Mouse (Mus musculus): ENCODE results near the gene Frmd8.

Frmd8 gene

DNA sequence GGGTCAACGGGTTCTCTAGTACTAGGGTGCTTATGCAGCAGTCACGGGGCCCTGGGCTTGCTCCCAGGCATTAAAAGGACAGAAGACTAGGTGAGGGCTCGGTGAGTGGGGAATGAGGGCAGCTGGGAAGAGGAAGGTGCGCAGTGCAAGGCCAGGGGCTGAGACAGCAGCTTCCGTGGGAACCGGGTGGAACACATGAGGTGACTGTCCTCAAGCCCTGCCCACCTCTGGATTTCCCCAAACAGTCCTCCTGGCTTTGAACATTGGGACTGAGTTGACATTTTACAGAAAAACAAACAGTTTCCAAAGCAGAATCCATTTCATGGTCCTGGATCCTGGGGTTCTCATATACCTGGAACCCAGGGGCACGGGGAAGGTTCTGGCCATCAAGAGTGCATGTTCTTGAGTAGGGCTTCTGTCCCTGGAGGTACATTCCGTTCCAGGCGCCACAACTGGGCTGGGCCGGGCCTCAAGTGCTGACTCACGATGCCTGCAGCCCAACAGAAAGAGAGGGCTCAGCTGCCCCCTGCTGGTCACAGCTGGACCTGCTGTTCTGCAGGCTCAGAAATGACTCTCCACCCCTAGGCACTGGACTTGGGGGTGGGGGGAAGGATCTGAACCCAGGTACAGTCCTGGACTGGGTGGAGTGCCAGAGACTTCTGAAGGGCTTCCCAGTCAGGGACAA is 25.1 kb downstream of the Frmd8 start:
- peak; percentile 98 for DNase-seq (ENCODE audit: low read depth, low spot score)

DNA sequence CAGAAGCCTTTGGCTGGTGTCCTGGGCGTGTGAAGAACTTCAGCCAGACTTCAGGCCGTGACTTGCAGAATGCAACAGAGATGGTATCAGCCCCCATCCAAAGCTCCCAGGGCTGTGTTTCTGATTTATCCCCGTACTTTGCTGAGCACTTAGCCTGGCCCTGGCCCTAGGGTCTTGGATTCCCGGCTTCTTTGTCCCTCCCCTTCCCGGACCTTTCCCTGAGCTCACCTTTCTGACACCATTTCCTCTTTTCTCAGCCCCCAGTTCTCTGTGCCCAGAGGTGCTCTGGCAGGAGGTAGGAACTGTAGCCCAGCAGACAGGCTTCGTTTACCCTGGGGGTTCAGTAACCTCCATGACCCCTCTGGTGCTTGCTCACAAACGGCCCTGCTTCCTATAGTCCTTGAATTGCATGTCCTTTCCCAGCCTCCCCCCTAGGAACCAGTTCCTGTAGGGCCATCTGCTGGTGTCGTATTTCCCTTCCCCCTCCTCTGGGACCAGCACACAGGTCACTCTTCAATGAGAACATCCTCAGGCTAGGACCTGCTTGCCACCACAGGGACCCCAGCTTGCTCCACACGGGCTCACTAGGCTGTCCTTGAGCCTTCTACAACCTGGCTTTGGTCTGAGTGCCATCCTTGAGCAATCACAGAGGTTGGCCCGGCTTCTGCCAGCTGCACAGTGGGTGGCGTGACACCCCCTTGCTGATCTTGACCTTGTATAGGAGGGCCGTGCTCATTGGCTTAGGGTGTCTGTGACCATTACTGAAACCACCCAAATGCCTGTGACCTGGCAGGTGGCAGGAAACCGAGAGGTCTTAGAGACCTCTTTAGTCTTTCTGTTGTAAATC is 26.0 kb downstream of the Frmd8 start:
- DNase-seq (ENCODE audit: low read depth, low spot score) = peak; percentile 90

DNA sequence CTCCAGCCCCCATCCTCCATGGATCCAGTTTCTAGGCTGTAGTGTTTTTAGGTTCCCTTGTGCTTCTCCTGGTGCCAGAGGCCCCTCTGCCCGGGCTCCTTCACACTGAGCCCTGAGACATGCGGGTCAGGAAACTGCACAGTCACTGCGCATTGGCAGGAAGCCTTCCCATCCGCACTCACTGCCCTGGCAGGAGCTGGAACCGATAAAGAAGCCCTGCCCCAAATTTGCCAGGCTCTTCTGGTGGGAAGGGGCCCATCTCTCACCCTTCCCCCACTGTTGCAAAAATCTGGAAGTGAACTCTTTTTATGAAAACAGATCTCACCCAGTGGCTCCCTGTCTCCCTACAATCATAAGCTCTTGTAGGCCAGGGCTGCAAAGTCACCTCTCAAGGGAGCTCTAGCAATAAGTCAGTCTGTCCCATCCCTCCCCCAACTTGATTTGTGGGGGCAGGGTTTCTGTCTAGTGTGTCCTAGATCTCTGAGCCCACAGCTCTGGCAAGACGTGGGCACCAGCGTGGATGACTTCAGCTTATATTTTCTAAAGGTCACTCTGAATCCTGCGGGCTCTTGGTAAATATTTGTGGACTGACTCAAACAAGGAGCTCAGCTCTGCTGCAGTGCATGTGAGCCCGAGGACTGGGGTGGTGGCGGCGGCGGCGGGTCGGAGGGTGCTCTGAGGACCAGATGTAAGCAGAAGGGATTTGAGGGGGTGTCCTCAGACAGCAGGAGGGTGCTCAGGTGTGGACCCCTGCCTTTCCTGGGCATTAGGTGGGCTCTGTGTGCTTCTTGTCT is 26.8 kb downstream of the Frmd8 start:
- peak; percentile 94 for DNase-seq (ENCODE audit: low read depth, low spot score)

DNA sequence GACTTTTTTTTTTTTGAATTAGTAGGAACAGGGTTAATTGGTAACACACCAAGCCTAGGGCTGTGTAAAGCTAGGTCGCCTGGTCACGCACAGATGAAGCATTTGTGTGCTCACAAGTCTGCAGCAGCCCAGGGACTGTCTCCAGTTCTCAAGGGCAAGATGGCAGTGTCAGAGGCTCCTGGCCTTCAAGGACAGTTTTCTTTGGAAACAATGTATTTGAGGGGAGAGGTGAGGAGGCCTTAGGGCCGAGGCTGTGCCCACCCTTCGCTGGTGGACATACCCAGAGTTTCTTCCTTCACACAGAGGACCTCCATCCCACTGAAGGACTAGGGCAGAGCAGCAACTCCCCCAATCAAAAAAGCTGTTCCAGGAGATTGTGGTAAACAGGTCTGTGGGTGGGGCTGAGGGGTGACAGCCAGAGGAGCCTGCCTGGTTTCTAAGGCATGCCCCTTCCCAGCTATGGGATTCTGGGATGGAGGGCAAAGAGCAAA is 27.7 kb downstream of the Frmd8 start:
- peak; percentile 65 for DNase-seq (ENCODE audit: low read depth, low spot score)

DNA sequence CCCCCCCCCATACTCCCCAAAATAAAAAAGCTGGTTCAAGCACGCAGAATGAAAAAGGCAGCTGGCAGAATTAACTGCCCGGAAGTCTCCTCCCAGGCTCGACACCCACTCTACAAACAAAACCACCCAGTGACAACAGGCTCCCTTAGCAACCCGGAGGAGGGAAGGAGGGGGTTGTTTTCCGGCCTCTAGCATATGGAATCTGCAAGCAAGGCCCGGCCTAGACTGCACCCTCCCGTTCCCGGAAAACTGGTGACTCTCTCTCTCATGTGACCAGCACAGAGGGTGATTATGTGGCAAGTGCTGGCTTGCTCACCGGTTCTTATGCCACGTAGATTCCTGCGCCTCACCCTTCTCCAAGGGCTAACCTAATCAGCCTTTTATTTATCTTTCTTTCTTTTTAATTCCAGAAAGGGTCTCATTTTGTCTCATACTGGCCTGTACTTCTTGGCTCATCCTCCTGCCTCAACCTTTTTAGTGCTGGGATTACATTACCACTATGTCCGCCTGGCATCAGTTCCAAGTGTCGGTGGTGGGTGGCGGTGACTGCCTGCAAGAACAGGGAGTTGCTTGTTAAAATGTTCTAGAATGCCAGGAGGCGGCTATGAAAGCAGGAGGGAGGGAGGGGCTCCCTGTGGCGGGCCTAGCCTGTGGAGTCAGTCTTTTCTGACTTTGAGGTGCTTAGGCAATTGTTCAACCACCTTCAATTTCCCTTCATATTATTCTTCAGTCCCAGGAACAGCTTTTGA is 28.3 kb downstream of the Frmd8 start:
- DNase-seq (ENCODE audit: low read depth, low spot score) = peak; percentile 99

DNA sequence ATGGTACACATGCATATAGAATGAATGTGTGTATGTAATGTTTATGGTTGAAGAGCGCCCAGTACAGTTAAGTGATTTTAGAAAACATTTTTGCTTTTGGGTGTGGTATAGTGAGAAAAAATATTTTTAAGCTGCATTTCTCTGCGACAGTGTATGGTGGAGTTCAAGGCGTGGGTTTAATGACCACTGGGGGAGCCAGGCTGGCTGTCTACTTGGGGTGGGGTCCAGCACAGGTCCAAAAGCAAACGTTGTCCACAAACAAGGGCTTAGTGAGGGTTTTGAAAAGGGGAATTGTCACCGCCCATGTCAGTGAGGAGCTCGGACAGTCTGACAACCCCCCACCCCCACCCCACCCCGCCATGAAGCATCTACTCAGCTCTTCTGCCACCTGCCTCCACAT is 28.9 kb downstream of the Frmd8 start:
- no peak for DNase-seq (ENCODE audit: low read depth, low spot score)

DNA sequence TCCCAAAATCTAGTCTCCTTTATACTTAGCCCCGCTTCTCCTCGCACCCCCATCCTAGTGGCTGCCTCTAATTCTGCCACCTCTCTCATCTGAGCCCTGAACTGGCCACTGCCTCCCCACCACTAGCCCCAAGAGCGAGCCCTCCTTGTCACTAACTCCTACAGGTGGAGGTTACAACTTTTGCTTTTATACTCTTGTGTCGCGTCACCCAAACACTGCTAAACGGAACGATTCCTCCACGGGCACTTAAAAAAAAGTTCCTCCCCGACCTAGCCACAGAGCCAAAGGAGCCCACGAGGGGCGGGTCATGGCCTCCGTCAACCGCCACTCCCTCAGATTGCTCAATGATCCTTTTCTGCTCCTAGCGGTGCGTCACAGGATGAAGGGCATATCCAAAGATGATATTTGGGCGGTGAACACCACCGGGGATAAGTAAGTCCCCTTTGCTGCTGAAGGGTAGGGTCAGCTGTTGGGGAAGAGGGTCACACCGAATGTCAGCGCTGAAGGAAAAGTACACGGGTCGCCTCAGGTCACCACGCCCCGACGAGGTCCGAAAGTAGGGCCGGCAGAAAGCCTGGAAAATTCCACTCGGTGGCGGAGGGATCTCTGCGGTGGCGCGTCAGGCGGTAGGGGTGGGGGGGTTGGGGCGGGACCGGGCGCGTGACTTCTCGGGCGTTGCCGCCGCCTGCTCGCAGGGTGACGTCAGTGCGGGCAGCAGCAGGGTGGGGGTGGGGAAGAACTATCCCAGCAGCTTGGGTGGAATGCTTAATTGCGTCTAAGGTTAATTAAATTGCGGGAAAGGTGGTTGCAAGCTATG is 29.5 kb downstream of the Frmd8 start:
- peak; percentile 99 for DNase-seq (ENCODE audit: low read depth, low spot score)

DNA sequence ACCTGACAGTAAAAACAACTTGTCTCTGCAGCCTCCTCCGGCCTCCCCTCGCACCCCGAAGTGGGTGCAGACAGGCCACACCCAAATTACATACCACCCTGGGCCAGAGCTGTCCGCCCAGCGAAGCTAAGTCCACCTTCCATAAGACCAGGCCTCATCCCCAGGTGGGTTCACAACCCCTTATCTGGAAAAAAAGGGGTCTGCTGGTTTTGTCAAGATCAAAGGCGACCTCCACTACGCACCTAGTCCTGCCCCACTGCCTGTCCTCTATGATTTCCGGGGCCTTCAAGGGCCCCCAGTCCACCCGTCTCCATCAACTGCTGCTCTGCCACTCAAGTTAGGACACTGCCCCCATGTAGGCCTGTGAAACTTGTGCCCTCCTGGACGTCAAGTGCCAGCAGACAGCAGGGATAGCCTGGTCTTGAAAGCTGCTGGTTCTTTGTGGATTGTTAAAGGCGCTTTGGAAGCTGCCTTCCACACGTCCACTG is 30.2 kb downstream of the Frmd8 start:
- no peak for DNase-seq (ENCODE audit: low read depth, low spot score)

DNA sequence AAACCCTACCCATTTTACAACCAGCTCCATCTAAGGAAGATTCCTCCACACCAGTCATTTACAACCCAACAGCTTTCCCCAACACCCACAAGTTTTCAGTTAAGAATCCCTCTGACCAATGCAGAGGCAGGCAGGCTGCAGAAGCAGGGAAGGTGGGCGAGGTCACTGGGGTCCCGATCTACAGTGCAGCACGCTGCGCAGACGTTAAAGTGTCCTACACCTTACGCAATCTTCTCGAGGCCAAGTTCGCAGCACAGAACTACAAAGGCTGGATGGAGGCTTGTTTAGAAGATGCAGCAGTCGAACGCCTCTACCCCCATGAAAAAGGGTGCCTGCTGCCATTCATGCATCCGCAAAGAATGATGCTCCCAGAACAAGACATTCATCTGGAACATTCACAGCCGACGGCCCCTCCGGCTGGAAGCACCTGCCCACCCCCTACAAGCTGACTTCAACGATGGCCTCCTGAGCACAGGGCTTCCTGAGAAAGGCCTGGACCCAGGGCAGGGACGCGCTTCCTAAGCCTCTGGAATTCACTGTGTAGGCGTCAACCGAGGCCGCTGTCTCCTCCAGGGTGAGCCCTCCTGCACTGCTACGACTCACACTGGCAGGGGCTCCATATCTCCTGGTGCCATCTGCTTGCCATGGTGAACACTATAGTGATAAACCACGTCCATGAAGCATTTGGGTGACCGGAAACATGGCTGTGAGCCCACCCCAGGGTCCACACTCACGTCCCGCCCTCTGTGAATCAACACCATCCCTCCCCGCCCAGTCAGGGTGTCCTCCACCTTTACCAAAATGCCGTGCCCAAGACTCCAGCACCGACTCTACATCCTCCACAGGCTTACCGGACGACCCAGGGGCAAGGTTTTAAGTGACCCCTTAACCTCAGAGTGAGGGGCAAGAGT is 31.0 kb downstream of the Frmd8 start:
- DNase-seq (ENCODE audit: low read depth, low spot score) = peak; percentile 67

DNA sequence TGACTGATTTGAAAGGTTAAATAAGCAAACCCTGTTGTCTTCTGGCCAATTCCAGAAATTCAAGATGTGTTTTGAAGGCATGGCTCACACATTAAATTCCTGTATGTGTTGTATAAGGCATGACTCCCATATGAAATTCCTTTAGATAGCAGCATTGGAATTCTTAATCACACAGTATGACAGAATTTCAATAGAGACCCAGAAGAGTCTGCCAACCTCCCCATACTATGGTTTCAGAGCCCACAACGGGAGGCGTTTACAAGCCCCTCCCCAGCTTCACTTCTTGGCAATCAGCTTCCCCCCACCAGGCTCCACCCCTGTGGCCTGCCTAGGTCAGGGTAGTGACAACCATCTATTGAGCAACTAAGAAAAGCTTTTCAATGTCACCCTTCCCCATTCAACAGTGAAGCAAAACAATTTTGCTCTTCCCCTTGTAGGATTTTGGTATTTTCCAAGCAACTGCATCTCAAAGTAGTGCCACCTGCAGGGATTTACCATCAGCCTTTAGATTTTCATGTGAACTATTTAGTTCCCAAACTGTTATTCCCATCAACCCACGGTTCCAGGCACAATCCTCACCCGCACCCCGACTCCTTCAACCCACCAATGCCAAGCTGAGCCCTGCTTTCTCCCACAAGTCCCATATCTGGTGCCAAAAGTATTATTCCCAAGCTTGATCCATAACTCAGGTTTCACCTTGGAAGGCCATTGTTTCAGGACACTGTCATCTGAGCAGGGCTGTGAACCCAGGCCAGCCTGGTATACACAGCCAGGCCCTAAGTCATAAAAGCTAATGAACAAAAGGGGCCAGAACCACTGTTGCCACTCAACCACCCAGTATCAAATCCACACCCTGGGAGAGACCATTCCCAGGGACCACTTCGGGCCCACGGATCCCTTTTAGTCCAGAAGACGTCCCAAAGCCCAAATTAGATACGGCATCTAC is 32.0 kb downstream of the Frmd8 start:
- peak; percentile 79 for DNase-seq (ENCODE audit: low read depth, low spot score)

DNA sequence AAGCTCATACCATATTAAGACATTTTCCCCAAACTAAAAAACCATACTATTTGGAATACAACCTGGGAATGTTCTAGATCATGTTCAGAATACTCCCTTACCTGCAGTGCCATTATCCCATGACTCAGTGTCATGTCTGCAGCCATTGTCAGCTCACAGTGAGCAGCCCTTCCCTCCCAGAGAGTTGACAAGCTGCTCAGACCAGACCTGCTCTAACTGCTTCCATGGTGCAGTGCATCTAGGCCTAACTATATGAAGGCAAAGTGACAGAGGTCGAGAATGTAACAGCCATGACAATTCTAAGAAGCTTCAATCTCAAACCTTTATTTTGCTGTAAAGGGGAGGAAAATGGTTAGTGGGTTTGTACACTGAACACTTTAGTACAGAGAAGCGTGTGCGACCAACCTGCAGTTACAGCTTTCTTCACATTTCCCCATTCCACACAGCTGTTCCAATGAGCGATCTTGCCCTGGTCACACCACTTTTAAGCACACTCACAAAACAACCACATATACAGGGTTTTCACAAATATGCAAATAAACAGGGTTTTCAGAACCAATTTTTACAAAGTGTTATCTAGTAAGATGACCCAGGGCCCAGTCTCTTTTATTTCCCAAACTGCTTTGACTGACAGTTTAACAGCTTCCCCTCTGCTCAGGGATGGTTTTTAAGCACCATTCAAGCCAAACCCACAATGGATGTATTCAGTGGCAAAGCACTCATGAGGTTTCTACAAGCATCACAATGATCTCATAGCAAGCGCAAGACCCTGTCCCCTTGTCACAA is 32.9 kb downstream of the Frmd8 start:
- peak; percentile 74 for DNase-seq (ENCODE audit: low read depth, low spot score)

DNA sequence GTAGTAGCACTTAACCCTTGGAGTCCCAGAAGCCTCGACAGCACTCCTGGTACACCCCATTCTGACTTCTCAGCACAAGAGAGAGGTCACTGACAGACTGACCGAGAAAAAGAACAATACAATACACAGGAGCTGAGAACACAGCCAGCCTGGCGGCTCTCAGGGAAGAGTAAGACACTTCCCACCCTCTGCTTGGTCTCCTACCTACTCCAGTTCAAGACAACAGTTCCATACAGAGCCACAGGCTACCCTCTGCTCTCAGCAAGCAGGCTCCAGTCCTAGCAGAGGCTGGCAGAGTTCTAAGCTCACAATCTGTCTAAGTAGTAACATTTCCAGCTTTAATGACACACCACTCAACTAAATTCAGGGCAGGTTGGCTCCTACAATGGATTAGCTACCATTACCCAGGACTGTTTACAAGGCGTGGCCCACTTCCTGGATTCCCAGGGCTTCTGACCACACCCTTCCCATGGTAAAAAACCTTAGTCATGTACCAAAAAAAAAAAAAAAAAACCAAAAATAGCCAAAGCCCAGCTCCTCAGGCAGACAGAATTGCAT is 33.6 kb downstream of the Frmd8 start:
- peak; percentile 80 for DNase-seq (ENCODE audit: low read depth, low spot score)

DNA sequence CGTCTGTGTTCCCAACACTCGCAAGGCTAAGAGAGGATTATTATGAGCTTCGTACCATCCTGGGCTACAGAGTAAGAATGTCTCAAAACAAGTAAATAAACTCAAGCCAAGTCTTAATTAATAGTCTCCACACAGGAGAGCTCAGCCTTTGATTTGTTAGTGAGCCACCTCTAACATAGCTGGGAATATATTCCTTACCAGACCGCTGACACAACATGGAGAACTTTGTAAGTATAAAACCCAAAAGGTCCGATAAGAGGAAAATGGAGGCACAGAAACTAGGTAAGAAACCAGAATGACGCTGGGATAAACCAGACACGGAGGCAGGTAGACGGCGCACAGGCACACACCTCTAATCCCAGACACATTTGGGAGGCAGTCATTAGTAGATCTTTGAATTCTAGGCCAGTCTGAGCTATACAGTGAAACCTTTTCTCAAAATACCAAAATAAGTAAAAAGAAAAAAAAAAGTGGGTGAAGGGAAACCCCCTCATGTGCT is 34.1 kb downstream of the Frmd8 start:
- DNase-seq (ENCODE audit: low read depth, low spot score) = no peak

DNA sequence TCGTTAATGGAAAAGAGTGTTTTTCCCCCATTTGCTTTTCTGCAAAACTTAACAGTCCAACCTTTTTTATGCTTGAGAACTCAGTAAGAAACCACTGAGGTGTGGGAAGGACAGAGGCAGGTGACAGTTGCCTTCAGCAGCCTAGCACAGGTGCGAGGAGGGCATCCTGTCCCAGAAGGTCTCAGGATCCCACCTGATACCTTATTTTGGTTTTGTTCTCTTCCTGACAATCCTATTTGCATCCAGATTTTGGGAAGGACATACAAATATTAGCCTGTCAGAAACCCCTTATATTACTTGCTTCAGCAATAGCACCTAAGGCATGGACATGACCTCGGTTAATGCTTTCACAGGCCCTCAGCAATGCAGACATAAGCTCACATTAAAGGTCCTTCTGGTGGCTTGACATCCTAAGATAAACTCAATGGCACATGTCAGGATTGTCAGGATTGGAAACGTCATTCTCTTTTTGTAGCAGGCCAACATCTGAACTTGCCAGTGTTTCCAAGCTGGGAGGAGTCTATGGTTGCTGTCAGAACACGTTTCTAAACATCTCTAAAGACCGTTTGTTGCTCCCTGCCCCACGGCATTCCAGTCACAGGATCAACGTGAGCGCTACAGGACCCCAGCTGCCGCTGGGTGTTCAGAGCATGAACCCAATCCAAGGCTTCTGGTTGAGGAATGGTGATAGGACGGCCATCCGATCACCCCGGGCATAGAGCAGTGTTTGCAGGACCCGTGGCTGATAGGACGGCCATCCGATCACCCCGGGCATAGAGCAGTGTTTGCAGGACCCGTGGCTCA is 34.8 kb downstream of the Frmd8 start:
- DNase-seq (ENCODE audit: low read depth, low spot score) = peak; percentile 65

DNA sequence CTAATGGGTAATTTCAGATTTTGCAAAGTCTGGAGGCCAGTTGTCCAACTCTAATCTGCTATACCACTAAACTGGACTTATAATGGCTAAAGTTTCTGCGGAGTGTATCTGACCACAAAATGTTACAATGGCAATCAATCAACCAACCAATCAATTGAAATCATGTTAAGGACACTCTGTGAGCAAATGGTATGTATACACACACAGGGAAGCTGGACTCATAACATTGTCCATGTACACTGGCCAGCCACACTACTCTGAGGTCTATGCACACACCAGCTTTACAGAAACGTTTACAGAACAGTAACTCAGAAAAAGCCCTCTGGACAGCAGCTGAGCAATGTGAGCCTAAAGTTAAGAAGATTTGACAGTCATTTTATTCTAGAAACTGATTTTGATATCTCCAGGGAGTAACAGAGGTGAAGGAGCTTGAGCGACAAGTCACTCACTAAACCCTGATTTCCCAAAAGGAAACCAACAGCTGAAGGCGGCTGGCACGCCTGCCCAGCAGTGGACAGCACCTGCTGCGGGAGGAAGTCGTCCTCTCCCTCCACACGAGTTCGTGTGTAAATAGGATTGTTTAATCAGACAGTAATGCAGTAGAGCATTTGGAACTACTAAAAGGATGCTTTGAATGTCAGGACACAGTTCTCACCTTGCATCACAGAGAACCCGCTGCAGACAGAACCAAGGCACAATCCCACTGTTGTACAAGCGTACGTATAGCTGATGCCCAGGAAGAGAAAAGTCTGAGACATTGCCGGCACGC is 35.6 kb downstream of the Frmd8 start:
- peak; percentile 80 for DNase-seq (ENCODE audit: low read depth, low spot score)
